Mouse (Mus musculus) adrenal gland, adult (tissue): ENCODE data around the gene Vmn1r143.
"Not testable (repeated sequence)": the region's sequence is repeated elsewhere in the genome, so short reads cannot be mapped to it uniquely, and the experiment has no call there.

ENCODE experiments used
- DNase-seq, 2 experiments: peaks; one replicate each; pipeline ENCODE4 v3.0.0; 2022 to 2023; ENCODE audit warnings: low spot score in 1 of 2; ENCODE audit not compliant: inconsistent age in 2 of 2

Vmn1r143 gene

DNA sequence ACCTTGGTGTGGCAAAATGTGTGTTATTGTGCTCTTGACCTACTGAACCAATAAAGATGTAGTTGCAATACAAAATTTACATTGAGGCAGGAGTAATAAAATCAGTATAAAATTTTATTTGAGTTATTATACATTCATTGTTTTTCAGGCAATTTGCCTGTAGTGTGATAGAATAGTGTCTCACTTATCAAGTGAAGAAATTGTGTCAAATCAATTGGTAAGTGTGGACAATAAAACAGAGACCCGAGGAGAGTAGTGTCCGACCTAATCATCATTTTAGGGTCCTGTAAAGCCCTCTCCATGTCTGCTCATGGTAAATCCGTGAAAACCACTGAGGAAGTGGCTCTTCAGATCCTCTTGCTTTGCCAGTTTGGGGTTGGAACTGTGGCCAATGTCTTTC, at the start of gene Vmn1r143:
Gene Vmn1r143, plus strand, starts transcription at position 301 of the 400 bp plus-strand sequence.
- not testable (repeated sequence) for DNase-seq

DNA sequence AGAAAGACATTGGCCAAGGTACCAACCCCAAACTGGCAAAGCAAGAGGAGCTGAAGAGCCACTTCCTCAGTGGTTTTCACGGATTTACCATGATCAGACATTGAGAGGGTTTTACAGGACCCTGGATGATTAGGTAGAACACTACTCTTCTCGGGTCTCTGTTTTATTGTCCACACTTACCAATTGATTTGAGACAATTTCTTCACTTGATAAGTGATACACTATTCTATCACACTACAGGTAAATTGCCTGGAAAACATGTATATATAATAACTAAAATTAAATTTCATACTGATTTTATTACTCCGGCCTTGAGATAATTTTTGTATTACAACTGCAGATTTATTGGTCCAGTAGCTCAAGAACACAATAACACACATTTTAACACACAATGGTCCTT, 25.2 kb upstream of the Vmn1r143 start, which contains the start of gene Vmn1r142:
Gene Vmn1r142, minus strand, starts transcription at position 101 of the 400 bp plus-strand sequence.
- DNase-seq = not testable (repeated sequence)

DNA sequence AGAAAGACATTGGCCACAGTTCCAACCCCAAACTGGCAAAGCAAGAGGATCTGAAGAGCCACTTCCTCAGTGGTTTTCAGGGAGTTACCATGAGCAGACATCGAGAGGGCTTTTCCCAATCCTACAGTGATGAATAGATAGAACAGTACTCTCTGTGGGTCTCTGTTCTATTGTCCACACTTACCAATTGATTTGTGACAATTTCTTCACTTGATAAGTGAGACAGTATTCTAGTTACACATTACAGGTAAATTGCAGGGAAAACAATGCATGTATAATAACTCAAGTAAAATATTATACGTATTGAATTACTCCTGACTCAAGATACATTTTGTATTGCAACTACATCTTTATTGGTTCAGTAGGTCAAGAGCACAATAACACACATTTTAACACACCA, 12.0 kb downstream of the Vmn1r143 start, which contains the start of gene Gm8653:
Gene Gm8653, minus strand, starts transcription at position 101 of the 400 bp plus-strand sequence.
- not testable (repeated sequence) for DNase-seq

DNA sequence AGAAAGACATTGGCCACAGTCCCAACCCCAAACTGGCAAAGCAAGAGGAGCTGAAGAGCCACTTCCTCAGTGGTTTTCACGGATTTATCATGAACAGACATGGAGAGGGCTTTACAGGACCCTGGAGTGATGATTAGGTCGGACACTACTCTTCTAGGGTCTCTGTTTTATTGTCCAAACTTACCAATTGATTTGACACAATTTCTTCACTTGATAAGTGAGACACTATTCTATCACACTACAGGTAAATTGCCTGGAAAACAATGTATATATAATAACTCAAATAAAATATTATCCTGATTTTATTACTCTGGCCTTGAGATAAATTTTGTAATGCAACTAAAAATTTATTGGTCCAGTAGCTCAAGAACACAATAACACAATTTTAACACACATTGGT, 40.2 kb downstream of the Vmn1r143 start, which contains the start of gene Gm8453:
Gene Gm8453, minus strand, starts transcription at position 101 of the 400 bp plus-strand sequence.
- not testable (repeated sequence) for DNase-seq
